Mouse (Mus musculus) megakaryocyte, embryonic 14.5 days (primary cell): ENCODE data around the gene Get4.

ENCODE experiments used
- FLI1 ChIP-seq: IDR thresholded peaks from 2 replicates; pipeline ENCODE4 v1.6.1; 2012; ENCODE audit warnings: low read length, inconsistent platforms, mixed read lengths
- GATA1 ChIP-seq: IDR thresholded peaks from 3 replicates; pipeline ENCODE4 v1.6.1; 2012; ENCODE audit warnings: mixed read lengths, low read length, inconsistent platforms, borderline replicate concordance

DNA sequence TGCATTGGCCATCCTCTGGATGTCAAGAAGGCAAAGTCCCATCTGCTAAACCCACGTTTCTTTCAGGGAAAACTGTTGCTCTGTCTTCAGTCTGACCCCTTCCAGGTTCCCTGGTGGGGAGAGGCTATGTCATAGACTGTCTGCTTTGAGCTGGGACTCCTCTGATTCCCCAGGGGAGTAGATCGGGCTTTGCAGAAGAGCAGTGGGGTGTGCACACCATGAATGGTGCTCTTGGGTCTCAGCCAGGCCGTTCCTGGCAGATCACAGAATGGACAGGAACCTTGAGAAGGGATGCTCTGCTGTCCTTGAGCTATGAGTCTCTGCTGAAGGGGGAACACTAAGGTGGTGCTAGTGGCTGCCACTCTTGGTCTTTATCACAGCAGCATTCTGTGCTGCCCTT lies 3.3 kb upstream of the Get4 start:
- TF ChIP-seq GATA1 (no peak), FLI1 (no peak)
